Mouse (Mus musculus): ENCODE results near the gene Tbc1d14.

Tbc1d14 gene

DNA sequence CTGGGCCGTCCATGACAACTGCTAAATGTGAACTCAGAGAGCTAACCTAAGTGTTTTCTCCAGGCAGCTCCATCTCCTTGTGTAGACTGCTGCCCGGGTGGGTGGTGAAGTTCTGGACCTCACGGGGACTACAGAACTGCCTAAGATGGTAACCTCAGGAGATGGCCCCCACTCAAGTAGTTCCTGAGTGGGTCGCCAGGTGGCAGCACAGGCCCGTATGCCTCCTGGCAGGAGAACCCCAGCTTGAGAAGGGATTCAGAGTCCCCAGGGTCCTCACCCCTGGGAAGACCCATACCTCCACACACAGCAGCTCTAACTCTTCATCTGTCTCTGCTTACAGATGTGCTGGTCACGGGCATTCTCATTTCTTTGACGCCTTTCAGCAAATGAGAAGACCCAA lies 130.3 kb downstream of the Tbc1d14 start:
- DNase-seq (ENCODE audit: low spot score in 2 of 2): peak; percentile 69 to 73

DNA sequence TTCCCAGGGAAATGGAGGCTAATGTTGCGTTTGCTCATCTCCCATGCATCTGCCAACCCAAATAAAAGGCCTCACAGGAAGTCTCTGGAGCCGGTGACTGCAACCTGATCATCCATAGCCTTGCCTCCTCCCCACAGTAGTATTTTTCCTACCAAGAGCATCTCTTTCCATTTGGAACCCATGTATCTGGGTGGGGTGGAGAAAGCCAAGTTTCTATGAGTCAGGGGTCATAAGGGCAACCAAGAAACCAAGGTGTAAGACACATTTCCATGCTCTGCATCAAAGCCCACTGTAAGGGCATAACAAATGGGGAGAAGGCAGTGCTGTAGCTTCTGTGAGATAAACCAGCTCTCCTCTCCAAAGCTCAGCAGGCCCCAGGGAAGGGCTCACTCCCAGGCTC lies 131.8 kb downstream of the Tbc1d14 start:
- DNase-seq (ENCODE audit: low spot score in 2 of 2): no peak

DNA sequence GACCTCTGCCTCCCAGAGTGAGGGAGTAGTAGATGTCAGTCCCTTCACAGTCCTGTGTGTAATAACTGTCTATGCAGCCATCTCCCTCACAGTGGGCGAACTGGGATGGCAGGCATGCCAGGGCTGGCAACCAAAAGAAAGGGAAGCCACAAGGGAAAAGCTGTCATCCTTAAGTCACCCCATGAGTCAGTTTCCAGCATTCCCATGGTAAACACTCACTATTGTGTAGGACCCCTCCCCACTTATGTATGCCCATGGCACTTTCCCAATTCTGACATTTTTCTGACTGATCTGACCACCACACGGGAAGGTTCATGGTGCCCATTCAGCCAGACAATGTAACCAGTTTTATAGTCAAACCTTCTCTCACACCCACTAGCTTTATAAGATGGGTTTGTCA lies 132.4 kb downstream of the Tbc1d14 start:
- DNase-seq (ENCODE audit: low spot score in 2 of 2): no peak

DNA sequence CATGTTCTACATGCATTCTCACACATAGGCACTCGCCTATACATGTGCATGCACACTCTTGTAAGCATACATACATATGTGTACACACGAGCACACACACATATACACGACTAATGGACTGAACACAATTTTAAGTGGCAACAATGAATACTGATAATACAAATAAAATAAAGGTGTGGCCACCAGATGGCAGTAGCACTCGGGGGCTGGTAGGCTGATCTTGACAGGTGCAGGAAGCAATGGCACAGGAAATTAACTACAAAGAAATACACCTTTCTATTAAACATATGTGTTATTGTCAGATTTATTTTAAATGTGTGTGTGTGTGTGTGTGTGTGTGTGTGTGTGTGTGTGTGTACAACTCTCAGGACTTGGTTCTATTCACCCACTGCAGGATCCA lies 134.2 kb downstream of the Tbc1d14 start:
- no peak for DNase-seq (ENCODE audit: low spot score in 2 of 2)

GRCm38 (mm10) chr5:36457706-36458105 lies 135.4 kb downstream of the Tbc1d14 start:
- no peak for DNase-seq (ENCODE audit: low spot score in 2 of 2)

DNA sequence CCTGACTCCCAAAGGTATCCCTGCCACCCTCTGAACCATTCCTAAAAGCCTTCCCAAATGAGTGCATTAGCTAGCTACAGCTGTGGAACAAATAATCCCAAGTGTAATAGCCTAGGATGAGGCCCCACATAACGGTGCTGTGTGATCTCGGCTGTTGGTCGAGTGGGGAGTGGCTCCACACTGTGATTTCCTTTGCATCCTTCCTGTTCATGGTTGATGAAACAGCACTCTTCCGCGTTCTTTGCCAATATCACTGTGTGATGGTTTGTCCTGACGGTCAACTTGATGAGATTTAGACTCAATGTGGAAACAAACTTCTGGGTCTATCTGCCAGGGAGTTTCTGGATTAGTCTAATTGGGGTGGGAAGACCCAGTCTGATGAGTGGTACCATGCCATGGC lies 140.3 kb downstream of the Tbc1d14 start:
- no peak for DNase-seq (ENCODE audit: low spot score in 2 of 2)

- no peak for DNase-seq (ENCODE audit: low spot score in 2 of 2)
Measured at GRCm38 (mm10) chr5:36451872-36452389, 141.1 kb downstream of the Tbc1d14 start.

GRCm38 (mm10) chr5:36451119-36451518 lies 142.0 kb downstream of the Tbc1d14 start:
- no peak for DNase-seq (ENCODE audit: low spot score in 2 of 2)

- no peak for DNase-seq (ENCODE audit: low spot score in 2 of 2)
Measured at GRCm38 (mm10) chr5:36449710-36450358, 143.2 kb downstream of the Tbc1d14 start.

DNA sequence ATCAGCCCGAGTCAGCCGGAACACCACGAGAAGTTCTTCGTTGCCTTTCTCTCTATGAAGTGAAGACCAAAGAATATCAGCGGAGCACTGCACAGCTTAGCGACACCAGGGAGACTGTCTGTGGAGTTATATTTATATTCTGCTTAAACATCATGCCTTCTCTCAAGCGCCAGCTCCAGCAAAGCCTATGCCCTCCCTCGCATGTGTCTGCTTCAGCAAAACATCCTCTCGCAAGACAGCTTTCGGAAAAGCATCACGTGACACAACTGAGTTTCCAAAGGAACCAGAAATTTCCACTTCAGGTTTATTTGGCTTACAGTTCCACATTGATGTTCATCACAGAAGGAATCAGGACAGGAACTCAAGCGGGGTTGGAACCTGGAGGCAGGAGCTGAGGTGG lies 145.2 kb downstream of the Tbc1d14 start:
- no peak for DNase-seq (ENCODE audit: low spot score in 2 of 2)

DNA sequence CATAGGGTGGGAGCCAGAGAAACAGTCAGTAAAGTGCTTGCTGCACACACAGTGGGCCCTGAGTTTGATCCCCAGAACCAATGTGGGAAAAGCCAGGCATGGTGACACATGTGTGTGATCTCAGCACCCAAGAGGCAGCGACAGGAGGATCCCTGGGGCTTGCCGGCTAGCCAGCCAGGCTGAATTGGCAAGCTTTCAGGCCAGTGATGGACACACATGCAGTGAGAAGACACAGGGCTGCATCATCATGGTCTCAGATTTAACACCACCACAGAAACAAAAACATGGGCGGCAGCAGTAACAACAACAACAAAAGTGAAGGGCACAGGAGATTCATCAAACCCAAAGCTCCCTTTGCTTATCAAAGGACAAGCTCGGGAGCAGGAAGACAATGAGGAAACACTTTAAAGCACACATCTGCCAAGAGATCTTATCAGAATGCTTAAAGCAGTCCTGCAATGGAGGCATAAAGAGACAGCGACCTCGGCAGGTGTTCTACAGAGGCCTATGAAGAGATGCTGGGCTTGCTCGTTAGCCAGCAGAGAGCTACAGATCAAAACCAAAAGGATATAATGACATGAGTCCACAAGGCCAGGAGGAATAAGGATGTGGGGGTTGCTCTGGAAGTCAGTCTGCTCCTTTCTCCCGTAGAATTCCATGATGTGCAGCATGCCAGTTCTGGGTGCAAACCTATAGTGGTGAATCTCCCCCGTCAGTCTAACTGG lies 146.7 kb downstream of the Tbc1d14 start:
- DNase-seq (ENCODE audit: low spot score in 2 of 2): no peak

DNA sequence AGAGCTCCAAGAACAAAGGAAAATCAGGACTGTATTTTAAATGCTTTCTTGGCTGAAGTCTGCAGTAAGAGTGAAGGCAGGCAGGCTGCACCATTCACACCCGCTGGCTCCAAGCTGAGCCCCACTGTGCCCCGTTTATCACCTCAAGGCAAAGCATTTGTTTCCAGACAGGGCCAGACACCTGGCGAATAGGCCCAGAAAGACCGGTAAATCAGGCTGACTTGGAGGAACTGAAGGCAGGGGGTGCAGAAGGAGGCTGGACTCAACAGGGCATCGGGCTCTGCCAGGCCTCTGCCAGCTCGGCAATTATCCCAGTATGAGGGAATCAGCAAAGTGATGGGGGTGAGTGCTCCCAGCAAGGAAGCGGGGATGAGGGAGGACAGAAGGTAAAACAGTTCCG lies 148.0 kb downstream of the Tbc1d14 start:
- peak; percentile 31 to 38 for DNase-seq (ENCODE audit: low spot score in 2 of 2)

GRCm38 (mm10) chr5:36444611-36445010 lies 148.5 kb downstream of the Tbc1d14 start:
- DNase-seq (ENCODE audit: low spot score in 2 of 2): no peak

- no peak for DNase-seq (ENCODE audit: low spot score in 2 of 2)
Measured at GRCm38 (mm10) chr5:36440741-36441140, 152.3 kb downstream of the Tbc1d14 start.
